Mouse (Mus musculus) G1E (cell line): ENCODE data around the gene Mkln1. TPM values are rescaled to one million over a fixed set of nuclear protein-coding genes. Genes with fewer than 3 reads are reported as not detected.
A peak's percentile ranks its signal among the peaks of the same experiment; 100 is the strongest.

Experiments
- ATAC-seq: 2 replicates; pipeline ENCODE4 v1.8.0; 2016; ENCODE audit warnings: mild to moderate bottlenecking; ENCODE audit not compliant: insufficient number of reproducible peaks, poor library complexity, low FRiP score, severe bottlenecking; ENCODE audit errors: extremely low read depth
- DNase-seq: peaks from one replicate; pipeline ENCODE4 v3.0.0; 2012; ENCODE audit warnings: low spot score
- H3K27me3 ChIP-seq: 2 replicates; pipeline ENCODE4 v1.6.1; 2012; ENCODE audit warnings: mild to moderate bottlenecking, low read length, inconsistent platforms; ENCODE audit not compliant: insufficient read depth
- H3K36me3 ChIP-seq: replicated peaks from 2 replicates; pipeline ENCODE3; 2012; ENCODE audit warnings: mild to moderate bottlenecking, inconsistent platforms
- H3K4me1 ChIP-seq: 2 replicates; pipeline ENCODE4 v1.6.1; 2012; ENCODE audit warnings: low read depth, low read length, inconsistent platforms, mixed read lengths; ENCODE audit not compliant: insufficient read depth
- H3K4me3 ChIP-seq: 2 replicates; pipeline ENCODE4 v1.5.1; 2012; ENCODE audit warnings: low read depth, mild to moderate bottlenecking, inconsistent platforms, low read length, moderate library complexity, mixed read lengths
- H3K9me3 ChIP-seq: replicated peaks from 2 replicates; pipeline ENCODE4 v1.6.1; 2012; ENCODE audit warnings: inconsistent platforms
- CTCF ChIP-seq: IDR thresholded peaks from 2 replicates; pipeline ENCODE4 v1.5.1; 2012; ENCODE audit warnings: low read depth, low read length, inconsistent platforms, mixed read lengths
- GATA1 ChIP-seq: IDR thresholded peaks from 2 replicates; pipeline ENCODE4 v1.6.1; 2012; ENCODE audit warnings: borderline replicate concordance, low read length, inconsistent platforms, mixed read lengths
- GATA2 ChIP-seq: IDR thresholded peaks from 2 replicates; pipeline ENCODE4 v1.6.1; 2012; ENCODE audit warnings: low read depth, low read length, inconsistent platforms, borderline replicate concordance
- POLR2AphosphoS5 ChIP-seq: IDR thresholded peaks from 2 replicates; pipeline ENCODE4 v1.6.1; 2012; ENCODE audit warnings: low read depth, low read length, inconsistent platforms; ENCODE audit not compliant: insufficient replicate concordance
- TAL1 ChIP-seq: conservative IDR thresholded peaks from 2 replicates; pipeline ENCODE4 v1.6.1; 2012; ENCODE audit warnings: low read depth, low read length, inconsistent platforms, mixed read lengths
- polyA plus RNA-seq: library from polyadenylated mRNA; stranded (reverse); fragments of >175 nt; gene quantifications from 2 replicates; pipeline ENCODE4 v1.2.3, GENCODE M21; 2012
- total RNA-seq, 2 experiments: library from RNA; stranded (forward) in 1 of 2; stranded (reverse) in 1 of 2; fragments of 200-1000 nt in 1 of 2; fragments of >200 nt in 1 of 2; fragmentation: Nextera tagmentation in 1 of 2; gene quantifications; 2 replicates each; pipeline ENCODE4 v1.2.3; 2014 to 2017

Mkln1 gene
- total RNA-seq (2014; fragmentation: Nextera tagmentation) (79.5 and 98.7 TPM in 2 replicates), total RNA-seq (2017) (182 and 196 TPM in 2 replicates), polyA plus RNA-seq (28.8 and 122 TPM in 2 replicates)

DNA sequence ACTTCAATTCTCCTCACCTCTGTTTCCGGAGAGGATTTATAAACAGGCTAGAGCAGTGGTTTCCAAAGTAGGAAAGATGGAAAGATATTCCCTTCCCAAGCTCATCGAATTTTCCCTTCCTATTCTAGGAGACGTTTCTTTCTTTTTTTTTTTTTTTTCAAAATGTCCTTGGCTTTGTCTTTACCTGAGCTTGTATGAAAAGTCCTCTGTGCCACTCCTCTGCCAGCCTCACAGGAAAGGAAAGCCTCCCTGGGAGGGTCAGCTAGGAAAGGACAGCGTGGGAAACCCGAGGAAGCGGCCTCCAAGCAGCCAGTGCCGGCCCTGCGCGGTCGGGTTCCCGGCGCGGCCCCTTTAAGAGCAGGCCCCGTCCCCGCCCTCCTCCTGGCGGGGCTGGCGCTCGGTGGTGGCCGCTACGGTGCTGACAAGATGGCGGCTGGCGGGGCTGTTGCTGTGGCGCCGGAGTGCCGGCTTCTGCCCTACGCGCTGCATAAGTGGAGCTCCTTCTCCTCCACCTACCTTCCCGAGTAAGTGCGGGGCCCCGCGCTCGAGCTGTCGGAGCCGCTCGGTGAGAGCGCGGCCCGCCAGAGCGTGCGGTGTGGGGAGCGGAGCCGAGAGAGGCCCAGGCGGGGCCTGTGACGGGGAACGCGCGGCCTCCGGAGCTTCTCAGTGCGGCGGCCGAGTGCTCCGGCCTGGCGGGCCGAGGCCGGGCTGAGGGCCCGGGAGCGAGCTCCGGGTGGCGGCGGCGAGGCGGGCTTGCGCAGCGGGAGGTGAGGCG, at the start of gene Mkln1:
TSS of gene Mkln1 (plus strand) at position 305 of the 775 bp plus-strand sequence.
- H3K4me1 ChIP-seq: peaks cover 43% of the 10 kb centered on the region

DNA sequence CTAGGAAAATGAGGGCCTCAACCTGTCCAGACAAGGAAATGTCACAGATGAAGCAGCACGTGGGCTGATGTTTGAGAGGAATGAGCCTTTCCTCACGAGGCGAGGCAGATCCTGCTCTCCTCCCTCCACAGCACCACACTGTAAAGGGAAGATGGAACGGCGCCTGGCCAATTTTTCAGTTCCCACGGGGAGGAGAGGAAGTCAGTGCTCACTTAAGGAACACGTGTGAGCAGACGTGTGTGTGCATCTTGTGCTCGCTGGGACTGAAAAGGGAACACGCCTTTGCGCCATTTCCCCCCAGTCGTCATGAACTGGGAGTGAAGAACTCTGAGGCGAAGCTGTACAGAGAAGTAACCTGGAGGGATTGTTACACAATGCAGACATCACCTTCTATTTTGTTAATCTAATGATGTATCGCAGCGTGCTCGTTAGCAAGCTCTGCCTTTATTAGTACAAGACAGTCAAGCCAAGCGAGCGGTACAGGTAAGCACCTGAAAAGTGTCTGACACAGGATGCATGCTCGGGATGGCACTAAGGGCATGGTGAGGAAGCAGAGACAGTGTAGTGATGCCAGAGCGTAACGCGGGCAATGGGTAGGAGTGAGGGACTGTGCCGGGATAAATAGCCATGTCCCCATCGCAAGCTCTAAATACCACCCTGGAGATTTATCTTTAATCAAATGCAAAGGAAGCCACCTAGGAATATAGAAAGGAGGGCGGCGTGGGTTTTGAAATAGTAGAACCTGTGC, 41.9 kb upstream of the Mkln1 start:
- no peak for TF ChIP-seq GATA2
- H3K27me3 ChIP-seq: peaks cover 28% of the 10 kb centered on the region
- H3K9me3 ChIP-seq: no peaks in the 10 kb centered on the region
- no peaks in the 10 kb centered on the region for H3K4me1 ChIP-seq
- H3K4me3 ChIP-seq: no peak overlapping the region
- ATAC-seq (no peak), DNase-seq (no peak)
- H3K36me3 ChIP-seq: no peaks in the 10 kb centered on the region

More for the DNA sequence above, at the start of gene Mkln1:
- H3K9me3 ChIP-seq: no peaks in the 10 kb centered on the region
- DNase-seq: peak; percentile 94
- no peaks in the 10 kb centered on the region for H3K27me3 ChIP-seq
- TF ChIP-seq GATA1: no peak
- no peak; the same call in 1 of the 2 replicates for TF ChIP-seq TAL1
- TF ChIP-seq POLR2AphosphoS5: no peak
- TF ChIP-seq CTCF: no peak
- no peak for TF ChIP-seq GATA2
- peaks cover 16% of the 10 kb centered on the region for H3K36me3 ChIP-seq
- peak; percentile 81 for ATAC-seq
- peak within 1 kb of the TSS; percentile 84 for H3K4me3 ChIP-seq

DNA sequence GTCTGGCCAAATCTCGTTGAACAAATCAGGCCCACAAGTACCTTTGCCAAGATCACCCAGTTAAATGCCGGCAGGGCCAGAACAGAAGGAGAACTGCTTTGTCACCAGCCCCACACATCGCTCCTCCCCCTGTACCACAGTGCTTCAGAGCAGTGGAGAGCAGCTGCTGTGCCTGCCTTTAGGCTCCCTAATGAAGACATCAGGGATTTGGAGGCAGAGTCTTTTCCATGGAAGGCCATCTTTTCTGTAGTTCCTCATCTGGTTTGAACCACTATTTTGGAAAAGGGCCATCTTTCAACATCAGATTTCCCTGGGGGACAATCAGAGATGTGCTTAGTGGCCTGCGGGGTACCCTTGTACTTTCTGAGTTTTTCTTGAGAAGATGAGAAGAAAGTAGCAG, 41.2 kb upstream of the Mkln1 start:
- H3K27me3 ChIP-seq: peaks cover 33% of the 10 kb centered on the region
- no peak overlapping the region for H3K4me3 ChIP-seq
- H3K36me3 ChIP-seq: no peaks in the 10 kb centered on the region
- ATAC-seq (no peak), DNase-seq (no peak)
- H3K4me1 ChIP-seq: no peaks in the 10 kb centered on the region
- H3K9me3 ChIP-seq: no peaks in the 10 kb centered on the region
- no peak for TF ChIP-seq GATA2
- no peak for TF ChIP-seq CTCF
- no peak for TF ChIP-seq TAL1
- no peak for TF ChIP-seq POLR2AphosphoS5
- no peak for TF ChIP-seq GATA1

DNA sequence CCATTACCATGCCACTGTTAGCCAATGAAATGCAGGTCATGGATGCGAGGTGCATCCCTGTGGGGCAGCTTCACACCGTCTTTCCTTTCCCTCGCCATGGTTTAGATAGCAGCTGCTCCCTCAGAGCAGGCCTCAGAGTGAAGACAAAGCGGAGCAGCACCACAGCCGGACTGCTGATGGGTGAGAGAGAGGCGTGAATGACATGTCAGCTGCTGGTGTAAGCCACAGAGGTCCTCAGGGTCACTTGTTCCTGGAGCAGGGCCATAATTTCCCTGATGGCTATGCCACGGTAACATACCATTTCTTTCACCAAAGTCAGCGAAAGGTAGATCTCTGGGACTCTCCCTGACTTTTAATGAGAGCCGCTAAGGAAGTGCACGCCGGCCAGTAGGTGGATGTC, 35.9 kb upstream of the Mkln1 start:
- peaks cover 33% of the 10 kb centered on the region for H3K27me3 ChIP-seq
- DNase-seq (no peak), ATAC-seq (no peak)
- TF ChIP-seq GATA2: no peak
- TF ChIP-seq POLR2AphosphoS5: no peak
- TF ChIP-seq TAL1: no peak
- no peak for TF ChIP-seq CTCF
- TF ChIP-seq GATA1: no peak
- H3K9me3 ChIP-seq: no peaks in the 10 kb centered on the region
- 0 out of 2 replicates have a peak, but pooled peaks cover 2% of the 10 kb centered on the region for H3K4me1 ChIP-seq
- H3K4me3 ChIP-seq: no peak overlapping the region
- no peaks in the 10 kb centered on the region for H3K36me3 ChIP-seq

DNA sequence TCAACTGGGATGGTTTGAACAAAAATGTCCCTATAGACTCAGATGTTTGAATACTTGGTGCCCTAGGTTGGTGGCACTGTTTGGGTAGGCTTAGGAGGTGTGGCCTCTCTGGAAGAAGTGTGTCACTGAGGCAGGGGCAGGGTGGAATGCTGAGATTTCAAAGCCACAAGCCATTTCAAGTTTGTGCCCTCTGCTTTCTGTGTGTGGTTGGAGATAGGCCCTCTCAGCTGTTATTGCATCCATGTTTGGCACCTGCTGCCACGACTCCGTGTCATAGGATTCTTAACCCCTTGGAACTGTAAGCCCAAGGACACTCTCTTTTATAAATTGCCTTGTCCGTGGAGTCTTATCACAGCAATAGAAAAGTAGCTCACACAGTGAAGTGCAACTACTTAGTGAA, 34.1 kb upstream of the Mkln1 start:
- no peaks in the 10 kb centered on the region for H3K36me3 ChIP-seq
- TF ChIP-seq CTCF (no peak), POLR2AphosphoS5 (no peak), GATA2 (no peak), GATA1 (no peak), TAL1 (no peak)
- DNase-seq (no peak), ATAC-seq (no peak)
- peaks cover 25% of the 10 kb centered on the region for H3K27me3 ChIP-seq
- peaks cover 7% of the 10 kb centered on the region; the same call in 1 of the 2 replicates for H3K4me1 ChIP-seq
- H3K9me3 ChIP-seq: no peaks in the 10 kb centered on the region
- no peak overlapping the region for H3K4me3 ChIP-seq

DNA sequence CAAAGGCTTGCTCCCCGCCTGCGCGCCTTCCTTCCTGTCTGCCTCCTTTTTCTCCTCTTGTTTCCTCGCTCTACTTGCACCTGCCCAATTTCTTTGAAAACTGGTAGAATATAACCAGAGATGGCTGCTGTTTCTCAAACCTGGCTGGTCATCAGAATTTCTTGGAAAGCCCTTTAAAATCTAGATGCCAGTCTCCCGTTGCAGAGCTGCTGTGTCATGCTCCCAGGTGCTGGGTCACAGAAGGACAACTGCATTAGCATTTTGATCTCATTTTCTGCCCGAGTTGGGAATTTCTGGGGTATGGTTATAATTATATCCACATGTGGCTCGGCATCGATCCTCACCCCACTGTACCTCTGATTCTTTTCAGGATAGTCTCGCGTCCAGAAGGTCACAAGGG, 30.6 kb upstream of the Mkln1 start:
- Histone ChIP-seq H3K36me3 (no peaks in the 10 kb centered on the region), H3K27me3 (peaks cover 7% of the 10 kb centered on the region), H3K4me1 (peaks cover 8% of the 10 kb centered on the region; the same call in 1 of the 2 replicates), H3K4me3 (no peak overlapping the region), H3K9me3 (no peaks in the 10 kb centered on the region)
- DNase-seq (no peak), ATAC-seq (no peak)
- no peak for TF ChIP-seq POLR2AphosphoS5
- no peak for TF ChIP-seq GATA2
- TF ChIP-seq GATA1: no peak
- TF ChIP-seq CTCF: no peak
- no peak for TF ChIP-seq TAL1
